Mouse (Mus musculus): ENCODE data around the gene Elmsan1.

The Elmsan1 gene

DNA sequence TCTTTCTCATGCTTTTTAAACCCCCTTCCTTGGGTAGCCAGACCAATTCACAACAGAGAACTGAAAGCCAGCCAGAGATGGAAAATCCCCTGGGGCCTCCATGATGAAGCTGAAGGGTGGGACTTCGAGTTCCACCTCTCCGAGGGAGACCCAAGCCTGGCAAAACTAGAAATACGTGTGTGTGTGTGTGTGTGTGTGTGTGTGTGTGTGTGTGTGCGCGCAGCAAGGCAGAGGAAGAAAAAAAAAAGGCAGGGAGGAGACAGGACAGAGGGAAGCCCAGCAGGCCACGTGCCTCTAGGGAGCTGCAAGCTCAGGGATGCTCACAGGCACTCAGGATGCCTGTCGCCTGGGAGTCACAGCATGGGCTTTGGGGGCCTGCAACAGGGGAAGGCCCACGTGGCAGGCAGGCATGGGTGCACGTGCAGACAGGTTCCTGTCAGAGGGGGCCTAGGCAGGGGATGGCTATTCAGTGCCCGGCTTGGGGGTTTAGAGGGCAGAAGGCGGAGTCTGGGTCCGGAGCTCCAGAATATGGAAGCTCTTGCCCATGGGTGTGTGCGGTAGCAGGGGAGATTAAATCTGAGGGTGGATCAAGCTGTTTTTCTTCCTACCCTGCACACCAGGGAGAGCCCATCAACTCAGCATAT, 42.4 kb downstream of the Elmsan1 start:
- in situ Hi-C loops (cut with MboI, MseI): no loop called here

DNA sequence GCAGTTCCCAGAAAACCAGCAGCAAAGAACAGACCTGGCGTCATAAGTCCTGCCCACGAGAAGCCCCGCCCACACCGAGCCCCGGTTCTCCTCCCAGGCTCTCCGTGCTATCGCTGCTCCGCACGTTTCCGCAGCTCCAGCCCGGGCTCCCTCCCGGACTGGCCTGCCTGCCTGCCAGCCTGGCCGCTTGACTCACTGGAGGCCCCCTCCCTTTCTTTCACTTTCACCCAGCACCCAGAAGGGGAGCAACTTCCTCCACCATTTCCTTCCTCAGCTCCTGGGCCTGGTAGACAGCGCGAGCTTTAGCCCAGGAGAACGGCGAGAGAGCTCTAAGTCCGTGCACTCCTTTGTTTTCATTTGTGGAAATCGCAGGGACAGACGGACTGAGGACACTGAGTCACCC, 43.0 kb downstream of the Elmsan1 start:
- in situ Hi-C loops (cut with MboI, MseI): no loop called here

DNA sequence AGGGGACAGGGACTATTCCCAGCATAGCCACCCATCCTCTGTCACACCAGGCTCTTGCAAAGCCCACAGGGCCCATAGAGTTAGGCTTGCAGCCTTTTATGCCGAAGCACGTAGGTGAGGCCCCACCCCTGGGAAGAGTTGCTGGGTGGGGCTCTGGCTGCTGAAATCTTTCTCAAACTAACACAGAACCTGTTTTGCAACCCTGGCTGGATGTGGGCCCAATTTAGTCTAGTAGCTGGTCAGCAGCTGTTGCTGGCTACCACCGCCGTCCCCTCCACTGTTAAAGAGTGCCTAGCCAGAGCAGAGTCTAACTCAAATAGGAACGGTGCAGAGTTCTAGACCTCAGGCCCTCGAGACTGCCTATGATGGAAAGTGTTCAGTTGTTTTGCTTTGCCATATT, 43.8 kb downstream of the Elmsan1 start:
- in situ Hi-C loops (cut with MboI, MseI): no loop called here

DNA sequence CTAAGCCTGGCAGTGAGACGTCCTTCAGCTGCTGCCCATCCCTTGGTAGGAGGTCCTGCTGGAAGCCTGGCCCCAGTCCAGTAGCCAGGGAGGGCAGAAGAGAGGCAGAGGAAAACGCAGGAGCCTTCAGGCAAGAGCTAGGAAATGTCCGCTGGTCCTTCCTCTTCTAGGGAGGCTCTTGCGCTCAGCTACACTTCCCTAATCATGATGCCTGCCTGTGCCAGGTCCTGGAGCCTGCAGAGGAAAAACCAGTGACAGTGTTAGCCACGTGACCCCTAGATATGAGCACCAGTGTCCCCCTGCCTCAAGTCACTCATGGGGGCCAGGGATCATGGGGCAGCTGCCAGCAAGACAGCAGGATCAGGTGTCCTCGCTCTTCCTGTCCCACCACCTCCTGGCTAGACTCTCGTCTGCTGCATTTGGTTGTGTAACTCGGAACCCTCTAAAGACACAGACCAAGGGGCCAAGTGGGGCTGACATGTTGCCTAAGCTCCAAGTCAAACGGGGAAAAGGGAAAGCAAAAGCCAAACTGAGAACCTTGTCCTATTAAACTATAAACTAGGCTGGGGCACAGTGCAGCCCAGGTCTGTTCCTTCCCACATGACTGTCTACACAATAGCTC, 44.4 kb downstream of the Elmsan1 start:
- in situ Hi-C loops (cut with MboI, MseI): no loop called here

DNA sequence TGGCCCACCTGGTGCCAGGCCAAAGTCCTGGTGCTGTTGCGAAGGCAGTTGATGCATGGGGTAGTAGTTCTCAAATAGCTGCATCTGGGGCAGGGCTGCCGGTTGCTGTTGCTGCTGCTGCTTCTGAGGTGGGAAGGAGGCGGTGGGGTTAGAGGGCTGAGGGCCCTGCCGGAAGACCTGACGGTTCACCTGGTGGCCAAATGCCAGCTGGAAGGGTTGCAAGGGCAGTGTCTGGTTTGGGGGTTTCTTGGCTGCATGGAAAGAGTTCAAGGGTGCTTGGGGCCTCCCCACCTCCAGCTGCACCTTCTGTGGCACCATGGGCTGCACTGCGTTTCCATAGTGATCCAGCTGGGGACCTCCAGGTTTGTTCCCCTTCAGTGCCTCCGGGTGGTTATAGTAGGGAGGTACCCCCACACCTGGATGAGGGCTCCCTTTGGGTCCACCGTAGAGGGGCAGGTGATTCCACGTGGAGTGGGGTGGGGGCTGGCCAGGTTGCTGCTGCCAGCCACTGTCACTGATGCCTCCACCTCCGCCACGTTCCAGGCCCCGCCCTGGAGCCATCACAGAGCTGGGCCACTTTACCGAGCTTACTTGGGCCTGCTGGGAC, 45.3 kb downstream of the Elmsan1 start:
- in situ Hi-C loops (cut with MboI, MseI): no loop called here

DNA sequence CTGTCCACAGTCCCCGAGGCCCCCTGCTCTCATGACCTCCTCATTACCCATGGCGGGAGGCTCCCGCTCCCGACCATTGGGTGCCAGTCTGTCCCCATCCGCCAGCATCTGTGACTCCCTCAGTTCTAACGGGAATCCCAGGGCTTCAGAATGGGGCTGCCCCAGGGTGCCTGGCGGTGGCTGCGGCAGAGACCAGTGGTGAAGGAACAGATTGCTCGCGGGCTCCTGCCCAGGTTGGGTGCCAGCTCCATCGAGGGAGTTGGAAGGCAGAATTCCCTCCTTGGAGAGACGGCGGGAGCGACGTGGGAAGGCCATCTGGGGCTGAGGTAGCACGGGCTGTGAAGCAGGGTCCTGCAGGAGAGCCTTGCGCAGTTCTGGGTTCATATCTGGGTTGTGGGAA, 45.8 kb downstream of the Elmsan1 start:
- in situ Hi-C loops (cut with MboI, MseI): no loop called here

DNA sequence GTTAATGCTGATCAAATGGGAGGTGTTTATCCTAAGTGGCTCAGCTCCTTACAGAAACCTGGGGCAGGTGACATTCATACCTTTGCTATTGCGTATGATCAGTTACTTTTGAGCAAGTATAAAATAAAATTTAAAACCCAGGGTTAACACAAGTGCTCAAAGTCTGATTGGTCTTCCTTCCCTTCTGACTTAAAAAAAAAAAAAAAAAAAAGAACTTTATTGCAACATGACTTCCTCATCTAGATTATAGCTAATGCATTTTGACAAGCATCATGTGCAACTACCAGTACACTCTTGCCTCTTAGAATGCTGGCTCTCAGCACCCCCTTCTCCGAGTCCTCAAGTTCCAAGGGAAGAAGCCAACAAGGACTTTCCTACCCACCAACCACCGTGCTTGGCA, 46.5 kb downstream of the Elmsan1 start:
- in situ Hi-C loops (cut with MboI, MseI): no loop called here

DNA sequence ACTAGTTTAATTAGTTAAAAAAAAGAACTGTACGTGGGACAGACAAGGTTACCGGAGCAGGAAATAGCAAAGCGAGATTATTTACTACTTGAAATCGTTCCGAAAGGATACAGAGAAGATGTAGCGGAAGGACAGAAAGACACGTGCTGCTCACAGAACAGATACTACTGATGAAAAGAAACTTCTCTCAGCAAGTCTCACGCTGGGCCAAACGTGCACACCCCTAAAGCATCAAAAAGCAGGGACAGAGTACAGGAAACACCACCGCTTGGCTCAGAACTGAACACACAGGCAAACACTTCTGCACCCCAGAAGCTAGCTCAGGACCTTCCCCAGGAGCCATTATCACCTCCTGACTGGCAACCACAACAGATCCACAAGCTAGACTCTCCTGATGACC, 48.1 kb downstream of the Elmsan1 start:
- in situ Hi-C loops (cut with MboI, MseI): no loop called here

DNA sequence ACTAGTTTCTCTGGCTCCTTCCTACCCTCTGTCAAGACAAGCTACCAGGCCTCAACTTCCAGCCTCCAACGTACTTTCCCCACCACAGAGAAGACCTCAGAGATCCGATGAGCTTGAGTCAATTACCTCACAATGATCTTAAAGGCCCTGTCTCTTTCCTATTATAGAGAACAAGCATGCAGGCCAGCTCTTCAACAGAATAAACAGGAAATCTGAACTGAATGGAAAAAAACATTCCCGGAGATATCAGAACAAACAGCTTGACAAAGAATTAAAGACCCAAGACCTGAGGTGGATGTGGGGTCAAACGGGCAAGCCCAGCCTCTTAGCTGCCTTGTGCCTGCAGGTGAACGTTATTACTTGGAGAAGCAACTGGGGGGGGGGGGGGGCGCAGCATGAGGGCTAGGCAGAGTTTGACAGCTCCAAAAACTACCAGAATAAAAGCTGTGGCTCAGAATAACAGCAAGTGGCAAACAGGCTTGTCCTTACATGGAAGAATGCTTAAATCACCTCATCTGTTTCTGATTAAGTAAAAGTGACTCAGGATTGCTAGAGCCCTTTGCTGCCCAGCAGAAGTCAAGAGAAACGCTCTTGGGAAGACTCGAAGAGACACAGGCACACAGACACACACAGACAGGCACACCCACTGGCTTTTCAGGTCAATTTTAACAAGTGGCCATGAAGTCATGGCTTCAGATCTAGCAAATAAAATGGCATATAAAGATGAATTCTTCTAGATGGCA, 52.9 kb downstream of the Elmsan1 start:
- in situ Hi-C loops (cut with MboI, MseI): no loop called here

DNA sequence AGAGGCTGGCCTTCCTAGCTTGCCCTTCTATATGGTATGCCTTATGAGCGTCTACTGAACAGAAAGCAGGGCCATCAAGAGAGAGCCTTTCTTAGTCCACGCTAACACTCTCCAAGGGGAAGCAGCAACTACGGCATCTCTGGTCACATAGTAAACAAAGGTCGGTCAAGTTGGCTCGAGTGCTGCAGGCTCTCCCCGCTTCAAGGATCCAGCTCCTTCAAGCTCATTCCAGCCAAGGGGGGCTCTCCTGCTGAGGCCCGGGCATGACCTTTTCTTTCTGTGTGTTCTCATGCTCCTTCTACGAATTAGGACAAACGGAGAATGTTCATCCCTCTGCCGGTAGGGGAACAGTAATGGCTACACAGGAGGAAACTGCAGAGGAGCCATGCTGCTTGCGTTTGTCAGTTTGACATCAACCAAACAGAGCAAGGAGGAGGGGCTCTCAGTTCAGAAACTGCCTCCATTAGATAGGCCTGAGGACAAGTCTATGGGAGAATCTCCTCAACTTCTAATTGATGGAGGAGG, 55.0 kb downstream of the Elmsan1 start:
- in situ Hi-C loops (cut with MboI, MseI): no loop called here

DNA sequence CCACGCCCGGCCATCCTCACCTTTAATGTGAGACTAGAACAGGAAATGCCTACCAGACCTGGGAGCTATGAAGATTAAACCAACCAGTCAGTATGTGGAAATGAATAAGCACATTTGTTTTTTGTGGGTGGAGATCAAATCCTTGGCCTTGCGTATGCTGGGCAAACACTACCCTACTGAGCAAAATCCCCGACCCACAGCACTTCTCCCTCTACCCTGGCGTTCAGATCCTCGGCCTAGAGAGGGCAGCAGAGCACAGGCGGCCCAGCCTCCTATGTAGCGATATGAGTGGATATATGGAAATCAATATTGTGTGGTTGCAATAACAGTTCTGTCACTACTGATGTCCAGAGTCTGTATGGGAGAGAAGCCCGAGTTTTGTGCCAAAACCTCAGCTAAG, 55.5 kb downstream of the Elmsan1 start:
- in situ Hi-C loops (cut with MboI, MseI): no loop called here

DNA sequence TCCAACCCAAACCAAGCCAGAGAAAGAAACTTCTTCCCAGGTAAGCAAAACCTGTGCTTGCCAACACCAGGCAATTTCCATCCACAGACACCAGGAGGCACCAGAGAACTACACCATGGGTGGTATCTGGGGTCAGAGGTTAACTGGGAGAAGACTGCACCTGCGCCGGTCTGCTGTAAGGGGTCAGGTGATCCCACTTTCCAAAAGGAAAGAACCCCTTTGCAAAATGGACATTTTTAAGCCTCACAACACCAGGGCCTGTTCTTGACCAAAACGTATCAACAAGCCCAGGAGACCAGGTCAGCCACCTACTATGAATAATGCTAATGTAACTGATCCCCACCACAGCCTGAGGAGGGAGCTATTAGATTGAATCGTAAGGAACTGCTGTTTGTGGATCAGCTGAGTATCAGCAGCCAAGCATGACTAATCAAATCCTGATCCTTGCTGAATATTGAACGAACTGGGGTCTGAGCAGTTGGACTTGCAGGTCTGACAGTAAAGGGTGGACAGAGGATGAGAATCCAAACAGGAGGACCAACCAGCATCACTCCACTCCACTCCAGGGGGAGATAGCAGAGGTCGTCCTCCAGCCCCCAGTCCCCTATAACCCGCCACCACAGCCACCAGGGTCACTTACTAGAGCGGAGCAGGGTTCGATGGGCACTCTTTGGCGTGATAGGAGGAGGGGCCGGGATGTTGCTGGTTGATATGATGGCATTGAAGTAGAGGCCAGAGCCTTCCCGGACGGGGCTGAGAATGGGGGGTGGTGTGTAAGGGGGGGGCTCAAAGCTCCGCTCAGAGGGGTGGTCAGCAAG, 56.9 kb downstream of the Elmsan1 start:
- in situ Hi-C loops (cut with MboI, MseI): no loop called here

DNA sequence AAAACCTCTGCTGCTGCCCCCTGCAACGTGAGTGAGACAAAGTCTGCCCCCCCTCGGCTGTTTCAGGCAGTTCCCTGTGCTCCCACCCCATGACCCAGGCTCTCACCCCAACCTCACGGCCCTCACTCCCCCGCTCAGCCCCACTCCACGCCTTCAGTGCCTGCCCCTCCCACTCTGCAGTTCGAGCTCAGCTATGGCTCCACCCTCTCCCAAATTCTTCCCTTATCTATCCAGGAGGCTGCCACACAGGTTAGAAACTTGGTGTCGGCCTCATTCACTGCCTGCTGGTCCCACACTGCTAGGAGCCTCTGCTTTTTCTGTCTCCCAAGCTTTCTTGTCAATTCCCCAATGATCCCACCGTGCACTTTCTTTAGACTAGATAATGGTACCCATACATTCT, 57.6 kb downstream of the Elmsan1 start:
- in situ Hi-C loops (cut with MboI, MseI): no loop called here

DNA sequence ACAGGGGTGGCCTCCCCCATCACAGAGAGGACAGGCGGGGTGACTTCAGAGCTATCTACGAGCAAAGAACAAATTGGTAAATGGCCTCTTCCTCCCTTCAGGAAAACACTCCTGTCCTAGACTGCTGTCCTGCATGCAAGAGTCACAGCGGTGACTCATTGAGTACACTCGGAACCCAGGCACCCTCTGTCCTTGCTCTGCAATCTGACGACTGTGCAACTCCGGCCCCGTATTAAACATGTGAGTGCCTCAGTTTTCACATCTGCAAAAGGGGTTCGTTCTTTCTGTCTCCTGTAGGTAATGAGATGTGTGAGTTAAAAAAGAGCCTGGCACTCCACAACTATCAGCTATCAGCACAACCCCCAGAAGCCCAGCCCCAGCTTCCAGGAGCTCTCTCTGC, 58.2 kb downstream of the Elmsan1 start:
- in situ Hi-C loops (cut with MboI, MseI): no loop called here

DNA sequence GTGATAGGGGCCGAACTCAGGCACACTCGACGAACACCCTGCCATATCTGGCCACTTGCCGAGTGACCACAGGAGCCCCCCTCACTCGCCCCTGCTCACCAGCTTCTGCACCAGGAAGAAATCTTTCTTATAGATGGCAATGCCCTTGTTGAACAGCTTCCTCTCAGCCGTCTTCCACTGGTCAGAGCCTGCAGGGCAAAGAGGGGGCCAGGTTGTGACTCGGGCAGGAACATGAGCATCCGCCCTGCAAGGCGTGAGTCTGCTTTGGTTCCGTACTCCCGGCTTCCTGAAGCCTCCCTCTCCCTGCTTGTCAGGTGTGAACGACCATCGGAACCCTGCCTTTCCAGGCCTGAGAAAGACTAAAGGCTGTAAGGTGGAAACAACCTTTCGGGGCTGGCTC, 60.5 kb downstream of the Elmsan1 start:
- in situ Hi-C loops (cut with MboI, MseI): no loop called here

DNA sequence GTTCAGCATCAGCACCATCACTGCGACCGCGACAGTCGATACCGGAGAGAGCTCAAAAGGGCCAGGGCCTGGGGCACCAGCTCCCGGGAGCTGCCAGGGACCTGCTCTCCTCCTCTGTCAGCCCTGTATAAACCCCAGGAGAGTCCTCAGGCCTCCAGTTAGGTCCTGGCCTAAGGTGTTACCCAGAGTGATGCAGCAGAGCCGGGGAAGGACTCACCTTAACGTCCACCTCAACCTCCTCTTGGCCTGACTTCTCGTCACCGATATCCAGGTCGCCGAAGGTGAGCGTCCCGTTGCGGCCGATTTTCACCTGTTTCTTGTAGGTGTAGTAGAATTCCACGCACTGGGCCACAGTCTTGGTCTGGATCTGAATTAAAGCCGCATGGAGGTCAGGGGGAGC, 62.5 kb downstream of the Elmsan1 start:
- in situ Hi-C loops (cut with MboI, MseI): no loop called here

DNA sequence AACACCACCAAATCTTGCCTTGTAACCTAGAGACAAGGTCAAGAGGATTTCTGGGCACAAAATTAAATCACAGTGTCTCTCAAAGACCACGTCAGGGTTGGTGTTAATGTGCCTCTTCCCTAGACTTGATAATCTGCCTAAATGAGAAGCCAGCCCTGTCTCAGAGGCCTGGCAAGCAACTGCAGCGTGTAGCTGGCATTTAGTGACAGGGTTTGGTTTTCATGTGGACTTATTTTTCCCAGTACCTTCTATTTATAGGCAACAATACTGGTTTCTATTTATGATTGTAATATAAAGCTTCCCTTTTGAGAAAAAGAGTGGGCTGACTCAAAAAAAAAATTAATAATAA, 63.2 kb downstream of the Elmsan1 start:
- in situ Hi-C loops (cut with MboI, MseI): no loop called here

DNA sequence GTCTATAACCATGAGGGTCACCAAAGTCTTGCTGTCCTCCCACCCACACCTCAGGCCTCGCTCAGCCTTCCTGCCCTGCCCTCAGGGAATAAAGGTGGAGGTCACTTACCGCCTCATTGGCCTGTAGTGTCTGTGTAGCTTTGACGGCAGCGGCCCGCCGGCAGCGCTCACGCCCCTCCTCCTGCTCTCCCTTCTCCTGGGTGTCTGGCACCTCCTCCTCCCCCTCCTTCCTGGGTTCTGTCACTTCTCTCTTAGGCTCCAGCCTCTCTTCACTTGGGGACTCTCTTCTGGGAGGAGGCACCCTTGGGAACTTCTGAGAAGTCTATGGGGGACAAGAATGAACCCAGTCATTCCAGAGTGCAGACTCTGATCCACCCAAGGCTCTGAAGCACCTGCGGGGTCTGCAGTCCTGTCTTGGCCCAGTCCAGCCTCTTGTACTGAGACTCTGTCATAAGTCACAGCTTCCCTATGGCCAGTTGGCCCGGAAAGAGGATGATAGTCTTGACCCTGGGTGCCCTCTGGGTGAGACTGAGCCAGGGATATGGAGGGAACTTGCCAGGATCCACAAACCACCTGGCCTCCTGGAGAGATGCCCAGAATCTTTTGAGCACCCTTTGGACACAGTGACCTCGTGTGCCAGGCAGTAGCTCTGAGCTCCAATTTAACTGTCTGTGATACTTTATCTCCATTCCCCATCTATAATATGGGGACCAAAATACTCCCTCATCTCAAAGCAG, 63.7 kb downstream of the Elmsan1 start:
- in situ Hi-C loops (cut with MboI, MseI): no loop called here

DNA sequence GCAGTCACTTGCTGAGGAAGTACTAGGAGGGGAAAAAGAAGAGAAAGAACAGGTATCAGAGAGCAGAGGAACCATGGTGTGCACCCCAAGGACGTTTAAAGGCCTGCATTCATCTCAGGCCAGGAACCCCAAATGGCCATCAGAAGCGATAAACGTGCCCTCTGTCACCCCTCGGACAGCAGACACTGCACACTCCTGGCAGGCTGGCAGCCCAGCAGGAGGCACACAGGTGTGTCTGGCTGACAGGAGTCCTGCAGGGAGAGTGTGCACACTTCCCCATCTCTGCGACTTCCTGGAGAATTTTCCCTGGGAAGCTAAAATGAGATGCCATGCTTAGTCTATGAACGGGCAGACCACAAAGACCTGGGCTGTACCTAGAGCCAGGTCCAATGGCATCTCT, 65.3 kb downstream of the Elmsan1 start:
- in situ Hi-C loops (cut with MboI, MseI): no loop called here

DNA sequence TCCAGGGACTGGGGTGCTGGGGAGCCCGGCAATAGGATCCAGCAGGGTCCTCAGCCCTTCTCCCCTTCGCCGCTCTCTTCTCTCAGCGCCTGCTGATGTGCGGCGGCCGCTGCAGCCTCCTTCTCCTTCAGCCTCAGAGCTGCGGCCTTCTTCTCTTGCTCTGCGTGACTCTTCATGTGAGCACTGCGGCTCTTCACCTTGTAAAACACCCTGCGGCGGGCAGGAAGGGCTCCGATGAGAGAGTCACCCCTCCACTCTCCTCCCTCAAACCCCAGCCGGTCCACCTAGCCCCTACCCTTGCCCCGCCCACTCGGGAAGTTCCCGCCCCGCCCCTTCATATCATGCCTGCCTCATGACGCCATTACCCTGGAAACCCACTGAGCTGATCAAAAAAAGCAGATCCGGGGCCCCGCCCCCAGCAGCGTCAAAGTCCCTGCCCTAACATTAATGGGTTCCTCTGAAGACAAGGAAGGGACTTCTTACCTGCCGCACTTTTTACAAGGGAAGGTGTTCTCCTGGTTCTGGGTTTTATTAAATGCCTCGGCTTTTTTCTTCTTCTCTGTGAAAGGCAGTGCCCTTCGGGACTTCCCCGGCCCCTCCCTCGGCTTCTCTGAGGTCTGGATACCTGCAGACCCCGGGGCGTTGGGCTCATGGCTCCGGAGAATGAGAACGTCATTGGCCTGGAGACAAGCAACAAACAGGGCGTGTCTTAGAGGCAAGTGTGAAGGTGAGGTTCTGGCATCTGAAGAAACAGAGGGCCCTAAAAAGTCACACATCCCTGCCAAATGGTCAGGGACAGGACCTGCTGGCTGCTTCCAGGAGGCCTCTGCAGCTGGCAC, 66.1 kb downstream of the Elmsan1 start:
- in situ Hi-C loops (cut with MboI, MseI): no loop called here

Measured in T-helper 1 cell (primary cell).